Mouse (Mus musculus) E14TG2a.4 (cell line): ENCODE measurements around the gene Tgfbr3.

ENCODE experiments used
- CTCF ChIP-seq: conservative IDR thresholded peaks from 2 replicates; pipeline ENCODE4 v1.5.1; 2014; ENCODE audit warnings: low read length
- NANOG ChIP-seq: IDR thresholded peaks from 2 replicates; pipeline ENCODE4 v1.6.1; 2014; ENCODE audit warnings: borderline replicate concordance, low read length, mixed read lengths
- POU5F1 ChIP-seq: IDR thresholded peaks from 2 replicates; pipeline ENCODE4 v1.6.1; 2014; ENCODE audit warnings: low read length, borderline replicate concordance

DNA sequence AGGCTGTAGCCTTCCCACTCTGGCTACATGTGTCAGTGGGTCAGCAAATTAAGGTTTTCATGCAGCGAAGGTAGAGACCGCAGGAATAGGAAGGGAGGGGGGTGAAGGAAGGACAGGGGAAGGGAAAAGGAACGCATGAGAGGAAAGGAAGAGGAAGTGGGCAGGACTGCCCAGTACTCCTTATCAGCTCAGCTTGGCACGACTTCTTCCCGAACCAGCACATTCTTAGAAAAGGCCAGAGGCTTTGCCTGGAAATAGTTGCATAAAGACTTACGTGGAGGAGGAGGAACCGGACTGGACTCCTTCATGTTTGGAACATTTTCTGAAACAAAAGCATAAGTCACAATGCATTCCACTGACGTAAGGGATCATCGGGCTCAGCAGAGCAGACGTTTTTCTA, 168.3 kb downstream of the Tgfbr3 start:
- no peak for TF ChIP-seq CTCF
- TF ChIP-seq NANOG: no peak
- TF ChIP-seq POU5F1: no peak
